9 mouse cellular contexts compared by ENCODE assay signal in genomic region chr5:17689121-17689520, GRCm38 (mm10).
DNase-seq lines count a peak whose midpoint lies in the region; ATAC-seq and TF ChIP-seq lines count a peak whose summit lies in the region.
"Had no signal": no experiment of that assay in that cellular context is flagged by ENCODE, and none has a peak within 500 bp of the region (broad histone marks: within the 10 kb centered on the region; RNA-seq: fewer than 3 reads in every experiment).

No protein-coding gene starts in this region.

- H3K36me3 ChIP-seq in embryonic facial prominence, embryonic 13.5 days, result no peaks in the 10 kb centered on the region
- H3K36me3 ChIP-seq in heart, postnatal 0 days (replicated peaks; ENCODE audit: control insufficient read depth, insufficient read depth, low read length), result no peaks in the 10 kb centered on the region
- H3K36me3 ChIP-seq in lung, postnatal 0 days (ENCODE audit: insufficient read depth, low read length), result no peaks in the 10 kb centered on the region
- no peaks in the 10 kb centered on the region for H3K36me3 ChIP-seq in midbrain, embryonic 16.5 days (ENCODE audit: control insufficient read depth, insufficient read depth, low read length)
- H3K36me3 ChIP-seq: hindbrain, embryonic 13.5 days had no signal

- H3K27ac ChIP-seq in embryonic facial prominence, embryonic 13.5 days, result peak overlapping the region; percentile 75
- H3K27ac ChIP-seq in heart, postnatal 0 days (ENCODE audit: low read depth), result no peak overlapping the region
- peak overlapping the region; percentile 60 for H3K27ac ChIP-seq in lung, postnatal 0 days (ENCODE audit: low read length)
- no peak overlapping the region for H3K27ac ChIP-seq in midbrain, embryonic 16.5 days (ENCODE audit: low read length)
- H3K27ac ChIP-seq: hindbrain, embryonic 13.5 days had no signal

- ATAC-seq in embryonic facial prominence, embryonic 13.5 days (ENCODE audit: insufficient number of reproducible peaks, insufficient read depth, low FRiP score, low TSS enrichment, low read depth), result peak; percentile 32; the same call in 1 of the 2 replicates
- ATAC-seq in heart, postnatal 0 days (ENCODE audit: insufficient read depth, low read depth), result peak; percentile 24; the same call in 1 of the 2 replicates
- peak; percentile 78 for ATAC-seq in lung, postnatal 0 days
- ATAC-seq in midbrain, embryonic 16.5 days, result no peak

- H3K9me3 ChIP-seq in embryonic facial prominence, embryonic 13.5 days, result no peaks in the 10 kb centered on the region
- no peaks in the 10 kb centered on the region for H3K9me3 ChIP-seq in heart, postnatal 0 days (replicated peaks; ENCODE audit: control insufficient read depth, low read length)
- no peaks in the 10 kb centered on the region for H3K9me3 ChIP-seq in lung, postnatal 0 days (ENCODE audit: low read length)
- no peaks in the 10 kb centered on the region for H3K9me3 ChIP-seq in midbrain, embryonic 16.5 days (replicated peaks; ENCODE audit: control insufficient read depth, low read length, poor library complexity, severe bottlenecking)
- H3K9me3 ChIP-seq: hindbrain, embryonic 13.5 days had no signal

- H3K9ac ChIP-seq in embryonic facial prominence, embryonic 13.5 days, result no peak overlapping the region
- no peak overlapping the region for H3K9ac ChIP-seq in heart, postnatal 0 days (replicated peaks; ENCODE audit: low read depth, low read length)
- no peak overlapping the region for H3K9ac ChIP-seq in lung, postnatal 0 days (replicated peaks; ENCODE audit: low read depth)
- no peak overlapping the region for H3K9ac ChIP-seq in midbrain, embryonic 16.5 days (ENCODE audit: low read depth, low read length)
- H3K9ac ChIP-seq: hindbrain, embryonic 13.5 days had no signal

- H3K4me1 ChIP-seq in embryonic facial prominence, embryonic 13.5 days, result peaks cover 14% of the 10 kb centered on the region
- no peaks in the 10 kb centered on the region for H3K4me1 ChIP-seq in heart, postnatal 0 days (ENCODE audit: control insufficient read depth, insufficient read depth)
- H3K4me1 ChIP-seq in lung, postnatal 0 days (ENCODE audit: insufficient read depth, low read depth, low read length), result no peaks in the 10 kb centered on the region; the same call in 1 of the 2 replicates
- no peaks in the 10 kb centered on the region for H3K4me1 ChIP-seq in midbrain, embryonic 16.5 days (ENCODE audit: control insufficient read depth, insufficient read depth, low read length)
- H3K4me1 ChIP-seq: hindbrain, embryonic 13.5 days had no signal

- no peak overlapping the region for H3K4me3 ChIP-seq in embryonic facial prominence, embryonic 13.5 days
- H3K4me3 ChIP-seq in heart, postnatal 0 days (ENCODE audit: low read depth, low read length), result no peak overlapping the region
- no peak overlapping the region for H3K4me3 ChIP-seq in lung, postnatal 0 days (ENCODE audit: low read depth, low read length)
- no peak overlapping the region for H3K4me3 ChIP-seq in midbrain, embryonic 16.5 days (ENCODE audit: low read depth, low read length)
- H3K4me3 ChIP-seq: hindbrain, embryonic 13.5 days had no signal

- no peak for TF ChIP-seq CTCF in heart, postnatal 0 days (IDR thresholded peaks at IDR 0.05; ENCODE audit: low read depth)
- TF ChIP-seq CTCF in lung, postnatal 0 days (IDR thresholded peaks at IDR 0.05), result no peak

- intact Hi-C loops in left cerebral cortex, postnatal 36 days (cut with DNase I), result no loop called here

- no peak for TF ChIP-seq EP300 in heart, postnatal 0 days (IDR thresholded peaks at IDR 0.05; ENCODE audit: low read depth)
- no peak for TF ChIP-seq EP300 in lung, postnatal 0 days (IDR thresholded peaks at IDR 0.05)

- 22% methylated on average over 2 of the region's 2 CpGs for WGBS in embryonic facial prominence, embryonic 13.5 days
- 38% methylated on average over 2 of the region's 2 CpGs for WGBS in heart, postnatal 0 days
- WGBS in lung, postnatal 0 days, result 45% methylated on average over 2 of the region's 2 CpGs
- 76% methylated on average over 2 of the region's 2 CpGs for WGBS in midbrain, embryonic 16.5 days

- peak; percentile 8 for DNase-seq in fat pad, adult 2 months (ENCODE audit: extremely low read depth, low read depth, low spot score)
- DNase-seq in heart, postnatal 0 days (ENCODE audit: low spot score), result peak; percentile 16
- DNase-seq in lung, postnatal 0 days (ENCODE audit: low spot score), result no peak
- DNase-seq in left cerebral cortex, postnatal 36 days (ENCODE audit: low spot score in 2 of 2), result no peak
- no peak for DNase-seq in adrenal gland, adult 18-20 months (ENCODE audit: low spot score in 2 of 2)
- DNase-seq: thymus, postnatal 25 days had no signal

- H3K4me2 ChIP-seq in embryonic facial prominence, embryonic 13.5 days, result no peak overlapping the region
- no peak overlapping the region for H3K4me2 ChIP-seq in heart, postnatal 0 days (ENCODE audit: low read depth, low read length)
- no peak overlapping the region for H3K4me2 ChIP-seq in lung, postnatal 0 days (replicated peaks; ENCODE audit: low read depth, low read length)
- H3K4me2 ChIP-seq in midbrain, embryonic 16.5 days (ENCODE audit: low read length), result no peak overlapping the region
- H3K4me2 ChIP-seq: hindbrain, embryonic 13.5 days had no signal

- H3K27me3 ChIP-seq in embryonic facial prominence, embryonic 13.5 days, result no peaks in the 10 kb centered on the region
- H3K27me3 ChIP-seq in heart, postnatal 0 days (ENCODE audit: control insufficient read depth, insufficient read depth, low read length), result no peaks in the 10 kb centered on the region
- no peaks in the 10 kb centered on the region for H3K27me3 ChIP-seq in lung, postnatal 0 days (replicated peaks; ENCODE audit: insufficient read depth, low read length)
- H3K27me3 ChIP-seq in midbrain, embryonic 16.5 days (ENCODE audit: control insufficient read depth, insufficient read depth, low read depth, low read length), result no peaks in the 10 kb centered on the region
- H3K27me3 ChIP-seq: hindbrain, embryonic 13.5 days had no signal

Comparison
In these comparisons a context has a peak if more than half of its experiments do, and no peak if none do; other contexts are left out.
1. H3K27ac ChIP-seq: peak in embryonic facial prominence, embryonic 13.5 days (single experiment) and lung, postnatal 0 days (single experiment); none in heart, postnatal 0 days (single experiment) and midbrain, embryonic 16.5 days (single experiment).
2. DNase-seq: peak in fat pad, adult 2 months (single experiment) and heart, postnatal 0 days (single experiment); none in lung, postnatal 0 days (single experiment), left cerebral cortex, postnatal 36 days (0 of 2) and adrenal gland, adult 18-20 months (0 of 2).